Mouse (Mus musculus): ENCODE data around the gene Asic2. TPM values are rescaled to one million over a fixed set of nuclear protein-coding genes. Genes with fewer than 3 reads are reported as not detected.

The Asic2 gene
- polyA plus RNA-seq, 1 experiment from 2014 or later = 8.7 TPM

GRCm38 (mm10) chr11:80845486-80845885 is 1122.8 kb downstream of the Asic2 start:
- ATAC-seq (ENCODE audit: low FRiP score, low TSS enrichment) (no peak), DNase-seq (no peak)
- Histone ChIP-seq H3K4me3 (replicated peaks; ENCODE audit: low read depth, low read length) (no peak overlapping the region), H3K9ac (replicated peaks; ENCODE audit: low read length) (no peak overlapping the region), H3K27me3 (ENCODE audit: control insufficient read depth, insufficient read depth, low read length) (no peaks in the 10 kb centered on the region), H3K4me1 (ENCODE audit: control insufficient read depth, insufficient read depth, low read length) (no peaks in the 10 kb centered on the region), H3K4me2 (ENCODE audit: low read length) (no peak overlapping the region), H3K9me3 (ENCODE audit: control insufficient read depth, low read length) (no peaks in the 10 kb centered on the region), H3K36me3 (ENCODE audit: control insufficient read depth, insufficient read depth, low read length) (no peaks in the 10 kb centered on the region), H3K27ac (replicated peaks; ENCODE audit: low read depth, low read length) (no peak overlapping the region)
- 64% methylated on average over 7 of the region's 7 CpGs for WGBS

DNA sequence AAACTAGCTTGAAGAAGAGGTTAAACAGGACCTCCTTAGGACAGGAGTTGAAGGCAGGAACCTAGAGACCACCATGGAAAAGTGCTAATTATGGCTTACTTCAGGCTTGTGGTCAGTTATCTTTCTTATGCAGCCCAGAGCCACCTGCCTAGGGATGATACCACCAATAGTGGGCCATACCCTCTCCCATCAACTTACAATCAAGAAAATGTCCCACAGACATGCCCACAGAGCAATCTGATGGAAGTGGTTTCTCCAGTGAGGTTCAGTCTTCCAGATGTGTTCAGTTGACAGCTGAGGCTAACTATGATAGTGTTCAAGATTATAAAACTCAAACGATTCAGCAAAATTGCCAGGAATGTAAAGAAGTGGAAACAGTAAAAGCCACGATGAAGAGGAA is 1124.8 kb downstream of the Asic2 start:
- H3K9me3 ChIP-seq (ENCODE audit: control insufficient read depth, low read length) = no peaks in the 10 kb centered on the region
- no peak overlapping the region for H3K4me3 ChIP-seq (replicated peaks; ENCODE audit: low read depth, low read length)
- DNase-seq = no peak
- H3K4me1 ChIP-seq (ENCODE audit: control insufficient read depth, insufficient read depth, low read length) = no peaks in the 10 kb centered on the region
- H3K36me3 ChIP-seq (ENCODE audit: control insufficient read depth, insufficient read depth, low read length) = no peaks in the 10 kb centered on the region
- ATAC-seq (ENCODE audit: low FRiP score, low TSS enrichment) = no peak
- no peak overlapping the region for H3K9ac ChIP-seq (replicated peaks; ENCODE audit: low read length)
- no peaks in the 10 kb centered on the region for H3K27me3 ChIP-seq (ENCODE audit: control insufficient read depth, insufficient read depth, low read length)
- 86% methylated on average over 2 of the region's 2 CpGs for WGBS
- H3K27ac ChIP-seq (replicated peaks; ENCODE audit: low read depth, low read length) = no peak overlapping the region
- H3K4me2 ChIP-seq (ENCODE audit: low read length) = no peak overlapping the region

DNA sequence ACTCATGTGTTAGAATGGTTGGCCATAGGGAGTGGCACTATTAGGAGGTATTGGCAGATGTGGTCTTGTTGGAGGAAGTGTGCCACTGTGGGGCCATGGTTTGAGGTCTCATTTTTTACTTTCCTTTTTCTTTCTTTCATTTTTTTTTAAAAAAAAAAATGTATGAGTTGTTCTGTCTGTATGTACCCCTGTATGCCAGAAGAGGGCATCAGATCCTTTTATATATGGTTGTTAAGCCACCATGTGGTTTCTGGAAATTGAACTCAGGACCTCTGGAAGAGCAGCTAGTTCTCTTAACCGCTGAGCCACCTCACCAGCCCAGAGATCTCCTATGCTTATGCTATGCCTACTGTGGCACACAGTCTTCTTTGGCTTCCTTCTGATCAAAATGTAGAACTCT is 1129.5 kb downstream of the Asic2 start:
- H3K27me3 ChIP-seq (ENCODE audit: control insufficient read depth, insufficient read depth, low read length) = no peaks in the 10 kb centered on the region
- no peak for DNase-seq
- no peaks in the 10 kb centered on the region for H3K36me3 ChIP-seq (ENCODE audit: control insufficient read depth, insufficient read depth, low read length)
- no peak overlapping the region for H3K9ac ChIP-seq (replicated peaks; ENCODE audit: low read length)
- no peak overlapping the region for H3K27ac ChIP-seq (replicated peaks; ENCODE audit: low read depth, low read length)
- H3K9me3 ChIP-seq (ENCODE audit: control insufficient read depth, low read length) = no peaks in the 10 kb centered on the region
- no peak for ATAC-seq (ENCODE audit: low FRiP score, low TSS enrichment)
- no peak overlapping the region for H3K4me2 ChIP-seq (ENCODE audit: low read length)
- no peak overlapping the region for H3K4me3 ChIP-seq (replicated peaks; ENCODE audit: low read depth, low read length)
- no peaks in the 10 kb centered on the region for H3K4me1 ChIP-seq (ENCODE audit: control insufficient read depth, insufficient read depth, low read length)
- WGBS = 74% methylated on average over 1 of the region's 1 CpGs

DNA sequence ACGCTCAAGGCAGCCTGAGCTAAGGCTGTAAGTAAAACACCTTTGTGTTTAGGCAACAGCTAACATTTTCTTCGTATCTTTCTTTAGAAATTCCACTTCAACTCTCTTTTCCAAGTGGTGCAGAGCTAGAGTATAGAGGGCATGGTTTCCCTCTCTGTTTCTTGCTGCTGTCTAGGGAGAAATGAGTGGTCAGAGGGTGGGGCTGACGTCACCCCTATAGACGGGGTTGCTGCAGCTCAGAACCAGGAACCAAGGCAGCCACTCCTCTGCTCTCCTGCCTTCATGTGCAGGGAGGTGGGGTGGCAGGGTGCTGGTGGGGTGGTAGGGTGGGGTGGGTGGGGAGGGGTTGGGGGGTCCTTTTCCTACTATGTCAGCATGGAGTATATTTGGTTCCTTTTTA is 1132.4 kb downstream of the Asic2 start:
- DNase-seq (no peak), ATAC-seq (ENCODE audit: low FRiP score, low TSS enrichment) (no peak)
- Histone ChIP-seq H3K36me3 (ENCODE audit: control insufficient read depth, insufficient read depth, low read length) (no peaks in the 10 kb centered on the region), H3K9me3 (ENCODE audit: control insufficient read depth, low read length) (no peaks in the 10 kb centered on the region), H3K4me3 (replicated peaks; ENCODE audit: low read depth, low read length) (no peak overlapping the region), H3K4me1 (ENCODE audit: control insufficient read depth, insufficient read depth, low read length) (no peaks in the 10 kb centered on the region; the same call in 1 of the 2 replicates), H3K27me3 (ENCODE audit: control insufficient read depth, insufficient read depth, low read length) (no peaks in the 10 kb centered on the region), H3K27ac (replicated peaks; ENCODE audit: low read depth, low read length) (no peak overlapping the region), H3K4me2 (ENCODE audit: low read length) (no peak overlapping the region), H3K9ac (replicated peaks; ENCODE audit: low read length) (no peak overlapping the region)
- WGBS = 84% methylated on average over 4 of the region's 4 CpGs

DNA sequence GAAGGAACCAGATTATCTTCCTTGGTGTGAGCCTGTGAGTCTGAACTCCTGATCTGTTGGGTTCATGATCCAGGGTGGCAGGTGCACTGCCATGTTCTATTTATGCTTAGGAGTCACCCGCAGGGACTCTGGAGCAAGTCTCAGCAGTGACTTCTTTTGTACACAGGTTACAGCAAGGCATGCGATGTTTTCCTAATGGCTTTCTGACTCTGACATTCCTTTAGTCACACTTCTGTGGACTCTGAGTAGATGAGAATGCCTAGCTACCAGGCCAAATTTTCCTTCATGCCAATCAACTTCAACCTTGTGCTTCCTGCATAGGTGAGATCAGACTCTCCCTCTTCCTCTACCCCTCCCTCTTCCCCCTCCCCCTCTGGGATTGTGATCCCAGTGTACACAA is 1132.9 kb downstream of the Asic2 start:
- ATAC-seq (ENCODE audit: low FRiP score, low TSS enrichment) (no peak), DNase-seq (no peak)
- no peaks in the 10 kb centered on the region for H3K9me3 ChIP-seq (ENCODE audit: control insufficient read depth, low read length)
- H3K27ac ChIP-seq (replicated peaks; ENCODE audit: low read depth, low read length) = no peak overlapping the region
- no peaks in the 10 kb centered on the region for H3K36me3 ChIP-seq (ENCODE audit: control insufficient read depth, insufficient read depth, low read length)
- H3K4me2 ChIP-seq (ENCODE audit: low read length) = no peak overlapping the region
- H3K4me3 ChIP-seq (replicated peaks; ENCODE audit: low read depth, low read length) = no peak overlapping the region
- H3K27me3 ChIP-seq (ENCODE audit: control insufficient read depth, insufficient read depth, low read length) = no peaks in the 10 kb centered on the region
- H3K9ac ChIP-seq (replicated peaks; ENCODE audit: low read length) = no peak overlapping the region
- 79% methylated on average over 2 of the region's 2 CpGs for WGBS
- H3K4me1 ChIP-seq (ENCODE audit: control insufficient read depth, insufficient read depth, low read length) = no peaks in the 10 kb centered on the region; the same call in 1 of the 2 replicates

Other genes starting within 250 kb of the Asic2 start
- gene 5530401A14Rik, start 107.8 kb downstream of the Asic2 start, polyA plus RNA-seq (2014; fragmentation: Nextera tagmentation; extraction: Ambion mirVana) = 0.64 and 0.73 TPM in 2 replicates
- gene Ccl2, start 67.1 kb upstream of the Asic2 start, polyA plus RNA-seq (2014; fragmentation: Nextera tagmentation; extraction: Ambion mirVana) = 3.6 TPM in 1 of 2 replicates, not detected in the other
- not detected in 2 replicates for gene Gm17268, start 70.1 kb upstream of the Asic2 start, polyA plus RNA-seq (2014; fragmentation: Nextera tagmentation; extraction: Ambion mirVana)
- gene Ccl7, start 77.3 kb upstream of the Asic2 start, polyA plus RNA-seq (2014; fragmentation: Nextera tagmentation; extraction: Ambion mirVana) = 1.9 TPM in 1 of 2 replicates, not detected in the other
- 0.20 TPM in 1 of 2 replicates, not detected in the other for gene Ccl11, start 89.4 kb upstream of the Asic2 start, polyA plus RNA-seq (2014; fragmentation: Nextera tagmentation; extraction: Ambion mirVana)
- 6.2 TPM in 1 of 2 replicates, not detected in the other for gene Ccl12, start 133.4 kb upstream of the Asic2 start, polyA plus RNA-seq (2014; fragmentation: Nextera tagmentation; extraction: Ambion mirVana)
- not detected in 2 replicates for gene Ccl8, start 146.7 kb upstream of the Asic2 start, polyA plus RNA-seq (2014; fragmentation: Nextera tagmentation; extraction: Ambion mirVana)